Mouse (Mus musculus) MEL (cell line): ENCODE results near the gene Sik3. TPM values are rescaled to one million over a fixed set of nuclear protein-coding genes. Genes with fewer than 3 reads are reported as not detected.
A peak's percentile ranks its signal among the peaks of the same experiment; 100 is the strongest.

Source experiments
- DNase-seq: peaks from one replicate; pipeline ENCODE4 v3.0.0; 2011; ENCODE audit warnings: low read depth, low spot score
- H3K27ac ChIP-seq: 2 replicates; pipeline ENCODE4 v1.5.1; 2012; ENCODE audit warnings: low read depth, mild to moderate bottlenecking, control low read depth, low read length, moderate library complexity; ENCODE audit not compliant: control insufficient read depth
- H3K27me3 ChIP-seq, 2 experiments: fragments of 150-350 bp in 1 of 2; sonication (generic) in 1 of 2; 2 replicates each; pipeline ENCODE4 v1.6.1; 2012; ENCODE audit warnings: low read length in 2 of 2, mild to moderate bottlenecking in 2 of 2, improper control_type of control experiment in 1 of 2, moderate library complexity in 1 of 2; ENCODE audit not compliant: insufficient read depth in 2 of 2, control insufficient read depth in 1 of 2
- H3K36me3 ChIP-seq, 2 experiments: 2 replicates each; pipeline ENCODE4 v1.6.1; 2012 to 2014; ENCODE audit warnings: low read length in 2 of 2, improper control_type of control experiment in 1 of 2, inconsistent platforms in 1 of 2, mild to moderate bottlenecking in 1 of 2; ENCODE audit not compliant: insufficient read depth in 2 of 2, control insufficient read depth in 1 of 2
- H3K4me1 ChIP-seq, 2 experiments: fragments of 150-350 bp in 1 of 2; sonication (generic) in 1 of 2; 2 replicates each; pipeline ENCODE4 v1.6.1; 2012; ENCODE audit warnings: low read length in 2 of 2, improper control_type of control experiment in 1 of 2, mild to moderate bottlenecking in 1 of 2; ENCODE audit not compliant: insufficient read depth in 2 of 2, control insufficient read depth in 1 of 2
- H3K4me3 ChIP-seq, 2 experiments: fragments of 150-350 bp in 1 of 2; sonication (generic) in 1 of 2; 2 replicates each; pipeline ENCODE4 v1.5.1; 2012; ENCODE audit warnings: low read depth in 2 of 2, low read length in 2 of 2, mild to moderate bottlenecking in 2 of 2, moderate library complexity in 2 of 2, control low read depth in 1 of 2, improper control_type of control experiment in 1 of 2; ENCODE audit not compliant: control insufficient read depth in 1 of 2, insufficient read depth in 1 of 2
- H3K79me2 ChIP-seq: 2 replicates; pipeline ENCODE4 v1.6.1; 2012; ENCODE audit warnings: mild to moderate bottlenecking, low read length, moderate library complexity; ENCODE audit not compliant: control insufficient read depth, poor library complexity, insufficient read depth
- H3K9ac ChIP-seq: 2 replicates; pipeline ENCODE4 v1.6.1; 2012; ENCODE audit warnings: low read depth, mild to moderate bottlenecking, control low read depth, low read length, moderate library complexity; ENCODE audit not compliant: control insufficient read depth, poor library complexity, severe bottlenecking
- H3K9me3 ChIP-seq: fragments of 150-350 bp; sonication (generic); replicated peaks from 2 replicates; pipeline ENCODE4 v1.6.1; 2012; ENCODE audit warnings: mild to moderate bottlenecking, low read length, improper control_type of control experiment, moderate library complexity; ENCODE audit not compliant: insufficient read depth
- CHD1 ChIP-seq: IDR thresholded peaks from 2 replicates; pipeline ENCODE4 v1.6.1; 2012; ENCODE audit warnings: low read depth, mild to moderate bottlenecking, inconsistent platforms, low read length, improper control_type of control experiment
- CHD2 ChIP-seq: IDR thresholded peaks from 2 replicates; pipeline ENCODE4 v1.6.1; 2011; ENCODE audit warnings: low read length, improper control_type of control experiment
- KAT2A ChIP-seq: conservative IDR thresholded peaks from 2 replicates; pipeline ENCODE4 v1.6.1; 2012; ENCODE audit warnings: low read depth, low read length, improper control_type of control experiment, inconsistent platforms
- MAX ChIP-seq: IDR thresholded peaks from 2 replicates; pipeline ENCODE4 v1.6.1; 2011; ENCODE audit warnings: low read length, improper control_type of control experiment
- MYB ChIP-seq: IDR thresholded peaks from 2 replicates; pipeline ENCODE4 v1.6.1; 2011; ENCODE audit warnings: mild to moderate bottlenecking, low read depth, low read length, improper control_type of control experiment
- MYC ChIP-seq: IDR thresholded peaks from 2 replicates; pipeline ENCODE4 v1.6.1; 2011; ENCODE audit warnings: low read depth, mild to moderate bottlenecking, low read length, improper control_type of control experiment, moderate library complexity
- NRF1 ChIP-seq: IDR thresholded peaks from 2 replicates; pipeline ENCODE4 v1.6.1; 2014; ENCODE audit warnings: low read depth, mild to moderate bottlenecking, inconsistent platforms, low read length, improper control_type of control experiment, moderate library complexity; ENCODE audit not compliant: poor library complexity, insufficient read depth, severe bottlenecking
- POLR2AphosphoS5 ChIP-seq: IDR thresholded peaks from 2 replicates; pipeline ENCODE4 v1.6.1; 2012; ENCODE audit warnings: low read depth, borderline replicate concordance, mild to moderate bottlenecking, inconsistent platforms, low read length, moderate library complexity, mixed read lengths
- RAD21 ChIP-seq: IDR thresholded peaks from 2 replicates; pipeline ENCODE4 v1.6.1; 2011; ENCODE audit warnings: mild to moderate bottlenecking, low read depth, low read length, improper control_type of control experiment
- SMC3 ChIP-seq: IDR thresholded peaks from 2 replicates; pipeline ENCODE4 v1.6.1; 2011; ENCODE audit warnings: low read depth, low read length, improper control_type of control experiment
- TAL1 ChIP-seq: IDR thresholded peaks from 2 replicates; pipeline ENCODE4 v1.6.1; 2012; ENCODE audit warnings: mild to moderate bottlenecking, inconsistent platforms, low read length, moderate library complexity, mixed read lengths
- TBP ChIP-seq: IDR thresholded peaks from 2 replicates; pipeline ENCODE4 v1.8.0; 2011; ENCODE audit warnings: low read depth, low read length, improper control_type of control experiment
- UBTF ChIP-seq: IDR thresholded peaks from 2 replicates; pipeline ENCODE4 v1.6.1; 2012; ENCODE audit warnings: low read depth, mild to moderate bottlenecking, inconsistent platforms, low read length, improper control_type of control experiment, moderate library complexity, borderline replicate concordance; ENCODE audit not compliant: insufficient read depth
- ZKSCAN1 ChIP-seq: IDR thresholded peaks from 2 replicates; pipeline ENCODE4 v1.6.1; 2012; ENCODE audit warnings: low read depth, mild to moderate bottlenecking, inconsistent platforms, low read length, improper control_type of control experiment, moderate library complexity
- ZNF384 ChIP-seq: IDR thresholded peaks from 2 replicates; pipeline ENCODE4 v1.6.1; 2012; ENCODE audit warnings: low read depth, mild to moderate bottlenecking, inconsistent platforms, low read length, improper control_type of control experiment
- polyA plus RNA-seq, 2 experiments: library from polyadenylated mRNA; stranded (reverse) in 1 of 2; unstranded in 1 of 2; fragments of >175 nt in 1 of 2; fragments of >200 nt in 1 of 2; gene quantifications; 2 replicates each; pipeline versions ENCODE4 v1.2.1 to v1.2.4; 2012; ENCODE audit warnings: low replicate concordance in 2 of 2, low read depth in 1 of 2; ENCODE audit not compliant: insufficient read length in 2 of 2, insufficient read depth in 1 of 2, missing spikeins in 1 of 2
- total RNA-seq: library from RNA; depleted of rRNA; stranded (reverse); fragments of 300-350 nt; gene quantifications from 2 replicates; pipeline ENCODE4 v1.2.3, GENCODE M21; 2012

Gene Sik3
- total and polyA plus RNA-seq, 3 experiments: 78.7 to 111 TPM; not detected in 1

GRCm38 (mm10) chr9:46026058-46026849, 13.6 kb downstream of the Sik3 start:
- peaks cover 2 to 4% of the 10 kb centered on the region in 2 experiments; a peak in 2 of 4 replicates for H3K4me1 ChIP-seq
- H3K27me3 ChIP-seq: no peaks in the 10 kb centered on the region
- no peaks in the 10 kb centered on the region for H3K9me3 ChIP-seq
- H3K9ac ChIP-seq: no peak overlapping the region
- DNase-seq: no peak
- no peak overlapping the region for H3K27ac ChIP-seq
- peaks cover 71% of the 10 kb centered on the region for H3K79me2 ChIP-seq
- TF ChIP-seq UBTF (no peak), ZNF384 (peak; percentile 6; the same call in 1 of the 2 replicates)
- peaks cover 5 to 17% of the 10 kb centered on the region in 2 experiments for H3K36me3 ChIP-seq
- no peak overlapping the region for H3K4me3 ChIP-seq

DNA sequence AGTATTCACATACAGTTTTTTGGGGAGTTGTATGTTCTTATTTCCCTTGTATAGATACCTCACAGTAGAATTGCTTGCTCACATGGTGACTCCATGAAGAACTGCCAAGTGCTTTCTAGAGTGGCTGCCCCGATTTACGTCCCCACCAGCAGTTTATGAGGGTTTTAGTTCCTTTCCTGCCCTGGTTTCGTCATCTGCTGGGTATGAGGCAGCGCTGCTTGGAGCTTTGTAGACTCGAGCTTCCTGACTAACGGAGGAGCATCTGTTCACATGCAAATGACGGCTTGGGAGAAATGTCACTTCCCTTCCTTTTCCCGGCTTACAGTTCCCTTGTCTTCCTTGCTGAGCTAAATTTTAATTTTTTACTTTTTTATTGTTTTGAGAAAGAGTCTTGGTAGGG, 15.4 kb downstream of the Sik3 start:
- TF ChIP-seq MYB (no peak), SMC3 (no peak), UBTF (no peak), NRF1 (no peak), TBP (no peak), RAD21 (no peak), ZNF384 (no peak), MYC (no peak), MAX (no peak), KAT2A (no peak)
- Histone ChIP-seq H3K27me3 (no peaks in the 10 kb centered on the region), H3K4me3 (no peak overlapping the region), H3K9ac (no peak overlapping the region), H3K27ac (no peak overlapping the region), H3K79me2 (peaks cover 71% of the 10 kb centered on the region), H3K9me3 (no peaks in the 10 kb centered on the region), H3K36me3 (peaks cover 10 to 15% of the 10 kb centered on the region in 2 experiments), H3K4me1 (peaks cover 5% of the 10 kb centered on the region in 2 experiments)
- no peak for DNase-seq

GRCm38 (mm10) chr9:46029534-46029933, 16.9 kb downstream of the Sik3 start:
- Histone ChIP-seq H3K36me3 (peaks cover 13 to 17% of the 10 kb centered on the region in 2 experiments), H3K9me3 (no peaks in the 10 kb centered on the region), H3K79me2 (peaks cover 67% of the 10 kb centered on the region), H3K4me1 (peaks cover 11 to 13% of the 10 kb centered on the region in 2 experiments), H3K4me3 (no peak overlapping the region), H3K9ac (no peak overlapping the region), H3K27ac (no peak overlapping the region), H3K27me3 (no peaks in the 10 kb centered on the region)
- no peak for TF ChIP-seq CHD1
- TF ChIP-seq POLR2AphosphoS5: no peak
- TF ChIP-seq CHD2: no peak
- TF ChIP-seq TAL1: no peak
- no peak for TF ChIP-seq MYC
- TF ChIP-seq TBP: no peak
- TF ChIP-seq ZKSCAN1: no peak
- no peak for DNase-seq
